In the genomic region with DNA sequence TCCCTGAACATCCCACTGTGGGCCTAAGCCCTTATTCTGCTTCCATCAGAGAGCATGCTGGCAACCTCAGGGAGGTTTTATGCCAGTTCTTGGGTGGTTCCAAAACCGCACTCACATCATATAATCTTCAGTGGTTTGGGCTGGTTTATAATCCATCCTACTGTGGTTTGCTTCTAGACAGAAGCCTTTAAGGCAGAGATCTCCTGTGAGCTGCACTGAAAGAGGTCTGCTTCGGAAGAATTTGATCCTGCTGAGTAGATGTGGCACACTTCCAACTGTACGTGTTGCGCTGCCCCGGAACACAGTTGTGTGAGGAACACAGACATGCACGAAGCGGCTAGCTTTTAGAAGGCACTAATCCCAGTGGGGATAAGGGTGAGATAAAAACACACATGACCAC, we compare ENCODE assay signal across 18 mouse cellular contexts.
DNase-seq lines count a peak whose midpoint lies in the region; ATAC-seq and TF ChIP-seq lines count a peak whose summit lies in the region.
"Had no signal": no experiment of that assay in that cellular context is flagged by ENCODE, and none has a peak within 500 bp of the region (broad histone marks: within the 10 kb centered on the region; RNA-seq: fewer than 3 reads in every experiment).

No protein-coding gene starts in this region.

- H3K4me1 ChIP-seq in heart, embryonic 14.5 days (ENCODE audit: control insufficient read depth in 2 of 2, insufficient read depth in 2 of 2, low read length in 2 of 2): peaks cover 5 to 7% of the 10 kb centered on the region in 2 experiments; a peak in 3 of 4 replicates
- no peaks in the 10 kb centered on the region for H3K4me1 ChIP-seq in lung, embryonic 14.5 days (ENCODE audit: insufficient read depth)
- H3K4me1 ChIP-seq in kidney, embryonic 14.5 days (ENCODE audit: control insufficient read depth, insufficient read depth, low read length): no peaks in the 10 kb centered on the region
- H3K4me1 ChIP-seq: hindbrain, embryonic 15.5 days; lung, embryonic 15.5 days; neural tube, embryonic 13.5 days had no signal

- no peaks in the 10 kb centered on the region for H3K27me3 ChIP-seq in heart, embryonic 14.5 days (ENCODE audit: control insufficient read depth, insufficient read depth, low read length)
- no peaks in the 10 kb centered on the region for H3K27me3 ChIP-seq in lung, embryonic 14.5 days (ENCODE audit: insufficient read depth, low read length)
- H3K27me3 ChIP-seq in kidney, embryonic 14.5 days (ENCODE audit: control insufficient read depth, insufficient read depth, low read length): no peaks in the 10 kb centered on the region
- H3K27me3 ChIP-seq: hindbrain, embryonic 15.5 days; lung, embryonic 15.5 days; neural tube, embryonic 13.5 days had no signal

- 0 out of 2 replicates have a peak, but pooled peaks have one; percentile 16 for ATAC-seq in cerebellum, adult (ENCODE audit: insufficient number of reproducible peaks, low FRiP score, low TSS enrichment)
- ATAC-seq in heart, embryonic 14.5 days (ENCODE audit: insufficient number of reproducible peaks, insufficient read depth, low FRiP score, low read depth): no peak
- ATAC-seq in lung, embryonic 14.5 days (ENCODE audit: insufficient read depth): no peak
- ATAC-seq in kidney, embryonic 14.5 days (ENCODE audit: low FRiP score, low TSS enrichment): no peak

- peak overlapping the region; percentile 9 for H3K4me2 ChIP-seq in heart, embryonic 14.5 days (ENCODE audit: low read length)
- H3K4me2 ChIP-seq in lung, embryonic 14.5 days: 0 out of 2 replicates have a peak overlapping the region, but pooled peaks have one; percentile 7
- no peak overlapping the region for H3K4me2 ChIP-seq in kidney, embryonic 14.5 days (replicated peaks; ENCODE audit: low read depth, low read length)
- H3K4me2 ChIP-seq: hindbrain, embryonic 15.5 days; liver, embryonic 11.5 days; lung, embryonic 15.5 days; neural tube, embryonic 13.5 days had no signal

- 48% methylated on average over 7 of the region's 7 CpGs for WGBS in heart, embryonic 14.5 days
- WGBS in lung, embryonic 14.5 days: 67% methylated on average over 7 of the region's 7 CpGs
- WGBS in kidney, embryonic 14.5 days: 91% methylated on average over 7 of the region's 7 CpGs

- H3K36me3 ChIP-seq in heart, embryonic 14.5 days (ENCODE audit: control insufficient read depth, insufficient read depth, low read length): no peaks in the 10 kb centered on the region
- H3K36me3 ChIP-seq in lung, embryonic 14.5 days (ENCODE audit: insufficient read depth): no peaks in the 10 kb centered on the region
- H3K36me3 ChIP-seq in kidney, embryonic 14.5 days (ENCODE audit: control insufficient read depth, insufficient read depth, low read length): no peaks in the 10 kb centered on the region
- H3K36me3 ChIP-seq: hindbrain, embryonic 15.5 days; lung, embryonic 15.5 days; neural tube, embryonic 13.5 days had no signal

- no peak for DNase-seq in cerebellum, adult 8-10 months
- no peak for DNase-seq in heart, postnatal 36 days
- peak; percentile 38 for DNase-seq in lung, embryonic 14.5 days
- DNase-seq in lung, postnatal 25 days (ENCODE audit: low spot score): no peak
- DNase-seq in retina, embryonic 14.5 days (ENCODE audit: low spot score): no peak
- DNase-seq: cerebellum, adult 11 months; gastrocnemius, postnatal 10 days; kidney, adult 11 months; kidney, postnatal 14 days; layer of hippocampus, adult 9-11 months; thymus, adult 18-20 months had no signal

- H3K27ac ChIP-seq in heart, embryonic 14.5 days (replicated peaks in 1 of 2; ENCODE audit: control insufficient read depth in 1 of 2, insufficient read depth in 1 of 2, low read depth in 2 of 2, low read length in 2 of 2): peak overlapping the region in 1 of 2 experiments; percentile 49; a peak in 1 of 4 replicates
- H3K27ac ChIP-seq in lung, embryonic 14.5 days (ENCODE audit: low read depth): no peak overlapping the region
- H3K27ac ChIP-seq in kidney, embryonic 14.5 days (ENCODE audit: low read depth, low read length): no peak overlapping the region
- H3K27ac ChIP-seq: hindbrain, embryonic 15.5 days; lung, embryonic 15.5 days; neural tube, embryonic 13.5 days had no signal

- no peaks in the 10 kb centered on the region for H3K9me3 ChIP-seq in heart, embryonic 14.5 days (ENCODE audit: control insufficient read depth, low read length)
- H3K9me3 ChIP-seq in lung, embryonic 14.5 days (ENCODE audit: low read depth, low read length): no peaks in the 10 kb centered on the region
- no peaks in the 10 kb centered on the region for H3K9me3 ChIP-seq in kidney, embryonic 14.5 days (ENCODE audit: control insufficient read depth, low read length)
- H3K9me3 ChIP-seq: hindbrain, embryonic 15.5 days; lung, embryonic 15.5 days; neural tube, embryonic 13.5 days had no signal

- no peak for TF ChIP-seq CTCF in lung, embryonic 14.5 days (IDR thresholded peaks at IDR 0.05; ENCODE audit: low read depth)

- H3K9ac ChIP-seq in heart, embryonic 14.5 days (ENCODE audit: low read length): no peak overlapping the region
- H3K9ac ChIP-seq in lung, embryonic 14.5 days: no peak overlapping the region
- no peak overlapping the region for H3K9ac ChIP-seq in kidney, embryonic 14.5 days (ENCODE audit: low read depth, low read length)
- H3K9ac ChIP-seq: hindbrain, embryonic 15.5 days; lung, embryonic 15.5 days; neural tube, embryonic 13.5 days had no signal

- no peak overlapping the region for H3K4me3 ChIP-seq in heart, embryonic 14.5 days (ENCODE audit: control insufficient read depth in 1 of 2, insufficient read depth in 1 of 2, low read depth in 1 of 2, low read length in 2 of 2)
- no peak overlapping the region for H3K4me3 ChIP-seq in lung, embryonic 14.5 days (ENCODE audit: low read depth, low read length)
- H3K4me3 ChIP-seq in kidney, embryonic 14.5 days (ENCODE audit: low read length): no peak overlapping the region
- H3K4me3 ChIP-seq: hindbrain, embryonic 15.5 days; lung, embryonic 15.5 days; neural tube, embryonic 13.5 days had no signal

- intact Hi-C loops in heart, postnatal 36 days (cut with DNase I): no loop called here
